Mouse (Mus musculus) embryonic fibroblast, embryonic 13.5 days (primary cell): ENCODE measurements around the gene Gng13. TPM values are rescaled to one million over a fixed set of nuclear protein-coding genes. Genes with fewer than 3 reads are reported as not detected.

ENCODE experiments used
- H3K27ac ChIP-seq: 2 replicates; pipeline ENCODE4 v1.5.1; 2012; ENCODE audit warnings: low read length, control low read depth, inconsistent platforms; ENCODE audit not compliant: insufficient read depth
- H3K4me1 ChIP-seq: 2 replicates; pipeline ENCODE4 v1.6.1; 2011; ENCODE audit warnings: low read length; ENCODE audit not compliant: control insufficient read depth, insufficient read depth
- H3K4me3 ChIP-seq: 2 replicates; pipeline ENCODE4 v1.5.1; 2011; ENCODE audit warnings: mild to moderate bottlenecking, control low read depth, low read length; ENCODE audit not compliant: insufficient read depth
- CTCF ChIP-seq: IDR thresholded peaks from 2 replicates; pipeline ENCODE4 v1.5.1; 2011; ENCODE audit warnings: mild to moderate bottlenecking, control low read depth, low read length, moderate library complexity, borderline replicate concordance; ENCODE audit not compliant: insufficient read depth
- POLR2A ChIP-seq: IDR thresholded peaks from 2 replicates; pipeline ENCODE4 v1.6.1; 2011; ENCODE audit warnings: low read depth, mild to moderate bottlenecking, control low read depth, low read length, moderate library complexity
- polyA plus RNA-seq: library from polyadenylated mRNA; stranded (reverse); fragments of >200 nt; gene quantifications from 2 replicates; pipeline ENCODE4 v1.2.4, GENCODE M21; 2011; ENCODE audit warnings: low read depth; ENCODE audit not compliant: missing spikeins, insufficient read length

The Gng13 gene
- polyA plus RNA-seq, 1 experiment: not detected

- H3K4me3 ChIP-seq: no peak overlapping the region
- H3K4me1 ChIP-seq: no peaks in the 10 kb centered on the region
- no peak overlapping the region for H3K27ac ChIP-seq
- TF ChIP-seq POLR2A: no peak
- no peak for TF ChIP-seq CTCF
These were observed 45.6 kb downstream of the Gng13 start for GRCm38 (mm10) chr17:25762591-25762990.

GRCm38 (mm10) chr17:25765886-25766285 is 48.9 kb downstream of the Gng13 start:
- H3K27ac ChIP-seq: no peak overlapping the region
- no peaks in the 10 kb centered on the region for H3K4me1 ChIP-seq
- H3K4me3 ChIP-seq: no peak overlapping the region
- no peak for TF ChIP-seq POLR2A
- TF ChIP-seq CTCF: no peak

Other genes with a start within 250 kb of the Gng13 start
- gene Sstr5, start 219.9 kb upstream of the Gng13 start, polyA plus RNA-seq: not detected in 2 replicates
- 0.27 and 0.28 TPM in 2 replicates for gene Sox8, start 146.5 kb upstream of the Gng13 start, polyA plus RNA-seq
- 15.2 and 19.2 TPM in 2 replicates for gene Lmf1, start 138.1 kb upstream of the Gng13 start, polyA plus RNA-seq
- gene Chtf18, start 10.2 kb downstream of the Gng13 start, polyA plus RNA-seq: 9.0 and 10.7 TPM in 2 replicates
- gene Rpusd1, start 10.5 kb downstream of the Gng13 start, polyA plus RNA-seq: 10.0 and 13.0 TPM in 2 replicates
- not detected in 2 replicates for gene Mslnl, start 18.9 kb downstream of the Gng13 start, polyA plus RNA-seq
- 2.3 and 3.3 TPM in 2 replicates for gene Msln, start 37.2 kb downstream of the Gng13 start, polyA plus RNA-seq
- 14.6 and 20.3 TPM in 2 replicates for gene Narfl, start 56.6 kb downstream of the Gng13 start, polyA plus RNA-seq
- gene Haghl, start 68.5 kb downstream of the Gng13 start, polyA plus RNA-seq: 18.1 and 23.8 TPM in 2 replicates
- not detected in 2 replicates for gene Ccdc78, start 69.4 kb downstream of the Gng13 start, polyA plus RNA-seq
- 25.4 and 26.4 TPM in 2 replicates for gene Fam173a, start 75.7 kb downstream of the Gng13 start, polyA plus RNA-seq
- 2.0 TPM in 1 of 2 replicates, not detected in the other for gene AC134908.4, start 78.5 kb downstream of the Gng13 start, polyA plus RNA-seq
- 24.8 and 33.5 TPM in 2 replicates for gene Metrn, start 80.0 kb downstream of the Gng13 start, polyA plus RNA-seq
- 4.1 and 4.7 TPM in 2 replicates for gene Fbxl16, start 91.9 kb downstream of the Gng13 start, polyA plus RNA-seq
- 13.0 and 14.5 TPM in 2 replicates for gene Wdr24, start 106.5 kb downstream of the Gng13 start, polyA plus RNA-seq
- 24.4 and 27.9 TPM in 2 replicates for gene Jmjd8, start 111.7 kb downstream of the Gng13 start, polyA plus RNA-seq
- gene Stub1, start 116.2 kb downstream of the Gng13 start, polyA plus RNA-seq: 115 and 118 TPM in 2 replicates
- gene Rhbdl1, start 120.1 kb downstream of the Gng13 start, polyA plus RNA-seq: 1.8 and 2.1 TPM in 2 replicates
- 0.63 TPM in 1 of 2 replicates, not detected in the other for gene Gm20683, start 124.6 kb downstream of the Gng13 start, polyA plus RNA-seq
- gene Rhot2, start 127.7 kb downstream of the Gng13 start, polyA plus RNA-seq: 21.0 and 29.7 TPM in 2 replicates
- 5.9 and 11.4 TPM in 2 replicates for gene Wdr90, start 144.3 kb downstream of the Gng13 start, polyA plus RNA-seq
- 7.1 and 9.8 TPM in 2 replicates for gene Mcrip2, start 151.6 kb downstream of the Gng13 start, polyA plus RNA-seq
- 14.4 and 19.7 TPM in 2 replicates for gene Mettl26, start 157.9 kb downstream of the Gng13 start, polyA plus RNA-seq
- 0.38 and 0.83 TPM in 2 replicates for gene Wfikkn1, start 163.7 kb downstream of the Gng13 start, polyA plus RNA-seq
- gene Rab40c, start 202.6 kb downstream of the Gng13 start, polyA plus RNA-seq: 21.5 and 23.9 TPM in 2 replicates
- gene Pigq, start 227.8 kb downstream of the Gng13 start, polyA plus RNA-seq: 47.8 and 48.0 TPM in 2 replicates
- not detected in 2 replicates for gene Nhlrc4, start 227.8 kb downstream of the Gng13 start, polyA plus RNA-seq
- not detected in 2 replicates for gene A930017K11Rik, start 235.4 kb downstream of the Gng13 start, polyA plus RNA-seq